Mouse (Mus musculus) T-helper 1 cell (primary cell): ENCODE measurements at regions not wholly inside any gene's neighbourhood (a gene's known extent, or its start where the extent isn't known, plus 50 kb on each side); places are given as distances from the start of the nearest gene placed in this dataset.

Source experiments
- in situ Hi-C: fragments of 300-600 bp; cut with MboI, MseI; formaldehyde crosslinking; loops from one replicate; pipeline ENCODE4 v1.15.1; 2025; ENCODE audit warnings: high pct_unique_total_duplicates

DNA sequence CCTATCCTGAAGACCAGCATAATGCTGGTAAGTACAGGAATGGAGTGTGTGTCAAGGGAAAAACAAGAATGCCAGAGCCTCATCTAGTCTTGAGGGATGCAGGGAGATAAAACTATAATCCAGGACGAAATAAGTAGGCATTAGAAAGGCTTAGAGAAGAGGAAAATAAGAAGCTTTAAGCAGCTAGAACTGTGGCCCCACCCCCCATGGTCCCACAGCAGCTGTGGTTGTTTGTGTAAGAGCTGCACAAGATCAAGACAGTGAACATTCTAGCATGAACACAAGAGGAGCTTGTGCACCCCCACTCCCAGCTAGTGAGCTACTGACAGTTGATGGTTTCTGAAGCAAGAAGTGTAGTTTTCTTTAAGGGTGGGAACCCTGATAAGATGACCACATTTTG, 315.9 kb downstream of the Tmem135 start:
- in situ Hi-C loops, result loop anchor here (5.0 kb wide), 1 partner anchor 759 kb away; no protein-coding TSS in a partner anchor

DNA sequence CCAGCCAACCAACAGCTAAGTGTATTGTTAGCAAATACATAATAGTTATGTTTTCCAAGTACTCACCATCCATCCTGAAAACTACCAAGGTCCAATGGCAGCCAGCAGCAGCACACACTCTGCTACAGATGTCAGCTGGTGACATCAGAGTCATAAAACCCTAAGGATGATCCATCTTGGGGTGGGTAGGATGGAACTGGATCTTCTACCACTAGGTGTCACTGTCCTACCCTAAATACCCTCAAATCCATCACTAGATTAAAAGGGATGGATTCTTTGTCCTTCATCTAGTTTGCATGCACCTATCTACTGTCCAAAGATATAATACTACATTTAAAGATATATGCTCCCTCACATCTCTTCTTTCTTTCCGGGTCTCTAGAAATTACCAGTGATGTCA, 317.7 kb downstream of the Tmem135 start:
- in situ Hi-C loops, result loop anchor here (5.0 kb wide), 1 partner anchor 761 kb away; no protein-coding TSS in a partner anchor

DNA sequence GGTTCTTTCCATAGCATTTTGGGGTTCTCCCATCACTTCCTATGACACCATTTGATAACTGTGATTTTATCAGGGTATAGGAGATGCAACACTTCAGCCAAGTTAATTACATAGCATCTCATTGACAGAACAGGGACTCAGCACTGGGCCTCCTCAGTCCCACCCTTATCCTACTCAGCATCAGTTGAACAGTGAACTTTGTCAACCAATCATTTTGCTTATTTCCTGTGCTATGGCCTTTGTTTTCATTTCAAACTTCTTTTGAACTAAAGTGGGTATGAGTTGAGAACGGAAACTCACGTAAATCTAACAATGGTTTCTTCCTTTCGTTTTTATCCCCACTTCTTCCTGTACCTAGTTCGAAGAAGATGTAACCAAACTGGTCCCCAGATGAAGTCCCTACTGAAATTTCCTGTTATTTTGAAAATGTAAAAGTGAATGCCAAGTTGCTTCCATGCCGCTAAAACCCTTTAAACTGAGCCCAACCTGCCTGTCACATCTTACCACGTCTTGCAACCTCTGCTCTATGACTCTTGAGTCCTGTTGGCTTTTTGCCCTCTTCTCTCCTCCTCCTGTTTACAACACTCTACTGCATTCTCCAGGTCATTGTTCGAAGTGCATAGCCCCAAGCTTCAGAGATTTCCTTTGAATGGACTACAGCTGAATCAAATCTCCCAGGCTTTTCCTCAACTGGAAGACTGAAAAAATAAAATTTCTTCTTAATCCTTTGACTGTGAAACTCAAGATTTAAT, 329.9 kb downstream of the Tmem135 start:
- in situ Hi-C loops, result no loop called here

DNA sequence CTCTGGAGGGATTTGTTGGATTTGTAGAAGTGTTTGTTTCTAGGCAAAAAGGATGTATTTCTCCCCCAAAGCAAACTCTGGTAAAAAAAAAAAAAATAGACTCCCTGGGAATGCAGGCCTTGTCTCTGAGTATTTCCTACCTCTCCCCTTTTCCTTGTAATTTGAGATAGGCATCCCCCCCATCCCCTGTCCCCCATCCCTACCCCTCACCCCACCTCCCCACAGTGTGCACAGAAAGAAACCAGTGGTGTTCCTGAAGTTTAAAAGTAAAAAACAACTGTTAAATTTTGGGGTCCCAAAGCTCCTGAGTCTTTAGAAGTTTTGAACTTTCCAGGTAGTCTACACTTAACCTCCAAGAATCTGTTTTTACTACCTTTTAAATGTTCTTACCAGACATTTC, 334.0 kb downstream of the Tmem135 start:
- in situ Hi-C loops, result no loop called here

GRCm38 (mm10) chr7:89064462-89064861, 339.6 kb downstream of the Tmem135 start:
- in situ Hi-C loops, result no loop called here

DNA sequence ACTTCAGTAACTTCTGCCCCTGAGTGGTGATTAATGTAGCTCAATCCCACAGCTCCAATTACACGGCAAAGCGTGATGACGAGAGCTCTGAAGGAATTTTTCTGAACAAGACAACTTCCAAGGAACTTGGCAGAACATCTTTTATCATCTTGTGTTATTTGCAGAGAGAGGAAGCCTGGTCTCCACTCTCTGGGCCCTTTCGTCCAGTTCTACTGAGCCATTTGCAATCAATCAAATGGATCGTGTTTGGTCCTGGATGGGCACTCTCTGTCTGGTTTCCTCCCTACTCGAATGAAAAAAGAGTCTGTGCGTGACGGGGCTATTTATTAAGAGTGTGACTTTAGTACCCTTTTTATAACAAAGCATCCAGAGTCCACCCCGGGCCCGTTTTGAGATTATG, 340.4 kb downstream of the Tmem135 start:
- in situ Hi-C loops, result no loop called here

GRCm38 (mm10) chr7:89054494-89054893, 349.5 kb downstream of the Tmem135 start:
- in situ Hi-C loops, result no loop called here

DNA sequence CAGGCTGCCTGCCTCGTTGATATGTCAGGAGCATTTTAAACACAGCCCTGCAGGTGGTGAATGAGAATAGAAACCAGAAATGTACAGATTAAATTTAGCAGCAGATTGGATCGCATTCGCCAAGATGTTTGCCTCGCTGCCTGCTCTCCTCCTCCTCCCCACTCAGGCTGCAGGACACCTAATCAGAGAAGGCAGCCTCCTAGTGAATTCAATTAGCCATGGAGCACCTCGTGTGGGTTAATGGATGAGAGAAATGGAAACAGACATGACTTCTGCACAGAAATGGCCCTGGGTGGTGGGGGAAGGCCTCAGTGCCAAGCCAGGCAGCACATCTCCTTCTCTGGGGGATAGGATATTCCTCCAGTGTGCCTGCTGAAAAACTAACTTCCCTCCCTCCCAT, 352.8 kb downstream of the Tmem135 start:
- in situ Hi-C loops, result no loop called here

DNA sequence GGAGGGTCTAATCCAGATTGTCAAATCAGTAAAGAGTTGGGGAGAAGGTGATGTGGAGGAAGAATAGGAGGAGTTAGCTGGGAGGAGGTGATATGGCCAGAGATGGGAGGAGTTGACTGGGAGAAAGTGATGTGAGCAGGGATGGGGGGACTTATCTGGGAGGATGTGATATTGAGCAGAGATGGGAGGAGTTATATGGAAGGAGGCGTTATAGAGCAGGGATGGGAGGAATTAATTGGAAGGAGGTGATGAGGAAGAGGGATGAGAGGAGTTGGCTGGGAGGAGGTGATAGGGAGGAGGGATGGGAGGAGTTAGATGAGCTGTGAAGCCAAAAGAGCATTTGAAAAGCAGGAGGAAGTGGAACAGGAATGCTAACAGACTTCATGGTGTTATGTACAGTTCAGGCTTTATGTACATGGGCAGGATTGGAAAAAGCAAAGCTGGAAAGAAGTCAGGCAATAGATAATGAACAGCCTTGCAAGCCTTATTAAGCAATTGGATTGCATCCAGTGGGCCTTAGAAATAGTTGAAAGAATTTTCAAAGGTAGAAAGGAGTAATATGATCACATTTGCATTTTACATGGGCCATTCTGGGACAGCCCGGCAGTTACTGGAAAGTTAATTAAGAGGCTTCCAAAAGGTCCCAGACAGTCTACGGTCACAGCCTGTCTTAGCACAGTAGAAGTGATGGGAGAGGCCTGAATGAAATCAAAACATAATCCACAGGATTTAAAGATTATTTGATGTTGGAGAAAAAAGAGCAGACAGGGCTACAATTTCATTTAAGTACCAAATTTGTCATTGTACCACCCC, 357.4 kb downstream of the Tmem135 start:
- in situ Hi-C loops, result no loop called here

DNA sequence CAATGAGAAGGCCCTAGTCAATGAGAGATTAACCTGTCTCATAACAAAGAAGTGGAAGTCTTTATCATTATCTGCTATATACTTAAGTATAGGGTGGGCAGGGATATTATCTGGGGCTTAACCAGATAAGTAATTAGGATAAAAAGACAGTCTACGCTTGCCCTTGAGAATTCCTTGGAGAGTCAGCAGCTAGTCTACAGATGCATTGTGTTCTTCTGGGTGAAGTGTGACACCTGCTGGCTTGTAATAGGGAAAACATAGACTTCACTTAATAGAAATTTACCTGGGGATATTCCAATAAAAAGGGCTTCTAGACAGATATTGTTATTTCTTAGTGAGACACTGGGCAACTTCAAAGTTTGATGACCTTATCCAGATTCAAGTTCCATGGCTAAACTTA, 361.0 kb downstream of the Tmem135 start:
- in situ Hi-C loops, result no loop called here

DNA sequence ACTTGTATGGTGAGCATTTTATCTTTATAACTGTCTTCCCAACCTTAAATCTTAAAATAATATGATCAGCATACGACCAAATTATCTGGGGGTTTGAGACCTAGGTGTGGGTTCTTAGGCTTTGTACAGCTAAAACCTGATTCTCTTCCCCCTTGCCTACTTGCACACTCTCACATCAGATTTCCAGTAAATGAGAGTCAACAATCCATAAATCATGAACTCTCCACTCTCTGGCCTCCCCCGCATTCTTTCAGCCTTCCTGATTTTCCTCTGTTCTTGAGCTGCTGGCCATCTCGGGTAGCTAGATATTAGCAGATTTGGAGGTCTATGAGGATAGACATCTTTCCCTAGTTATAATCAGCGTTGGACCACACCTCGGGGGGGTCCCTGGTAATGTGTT, 362.7 kb downstream of the Tmem135 start:
- in situ Hi-C loops, result no loop called here

GRCm38 (mm10) chr7:89040139-89040538, 363.9 kb downstream of the Tmem135 start:
- in situ Hi-C loops, result no loop called here

- in situ Hi-C loops, result no loop called here
These were observed 368.7 kb downstream of the Tmem135 start for GRCm38 (mm10) chr7:89035138-89035996.

DNA sequence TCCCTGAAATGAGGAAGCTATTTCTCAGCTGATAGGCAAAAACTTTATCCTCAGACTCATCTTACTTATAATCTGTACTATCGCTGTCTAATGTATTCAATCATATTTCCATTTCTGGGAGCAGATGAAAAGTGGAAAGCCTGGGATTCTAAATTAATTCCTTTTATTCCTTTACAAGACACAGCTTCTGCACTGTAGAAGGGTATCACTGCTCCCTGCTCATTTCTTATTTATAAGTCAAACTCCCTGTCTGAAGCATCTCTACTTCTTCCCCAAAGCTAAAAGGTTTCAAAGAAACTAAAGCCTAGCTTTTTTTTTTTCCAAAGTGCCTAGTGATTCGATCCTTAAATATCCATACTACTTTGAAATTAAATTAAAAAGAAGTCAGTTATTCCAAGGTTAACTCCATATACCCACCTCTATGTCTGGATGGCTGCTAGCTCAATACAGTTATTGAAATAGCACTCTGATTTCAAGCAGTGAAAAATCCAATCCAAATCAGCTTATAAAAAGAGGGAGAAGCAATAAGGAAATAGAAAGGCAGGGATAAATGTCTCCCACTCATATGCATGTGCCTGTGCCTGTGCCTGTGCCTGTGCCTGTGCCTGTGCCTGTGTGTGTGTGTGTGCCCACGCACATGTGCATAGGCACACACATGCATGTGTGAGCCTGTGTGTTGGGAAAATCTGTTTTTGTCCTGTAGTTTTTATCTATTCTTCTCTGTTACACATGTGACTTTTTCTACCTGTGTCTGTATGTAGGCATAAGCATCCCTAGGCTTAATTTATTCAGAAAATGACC, 380.6 kb downstream of the Tmem135 start:
- in situ Hi-C loops, result no loop called here

GRCm38 (mm10) chr7:88998815-88999392, 405.1 kb downstream of the Tmem135 start:
- in situ Hi-C loops, result no loop called here

GRCm38 (mm10) chr7:88997815-88998477, 406.1 kb downstream of the Tmem135 start:
- in situ Hi-C loops, result no loop called here

DNA sequence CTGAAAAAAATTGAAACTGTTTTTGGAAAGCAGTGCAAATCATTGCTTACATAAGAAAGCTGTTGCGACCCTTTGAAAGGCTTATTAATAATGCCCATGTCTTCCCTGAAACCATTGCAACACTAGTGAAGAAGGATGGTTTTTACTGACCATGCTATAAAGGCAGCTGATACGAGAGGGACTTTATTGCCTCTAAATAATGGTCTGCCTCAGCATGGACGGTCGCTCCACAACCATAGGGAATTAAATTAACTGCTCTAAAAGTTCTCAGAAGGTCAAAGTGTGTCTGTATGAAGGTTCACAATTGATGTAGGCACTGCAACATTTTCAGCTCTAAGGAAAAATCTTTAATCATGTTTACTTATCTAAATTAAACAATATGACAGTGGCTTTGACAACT, 429.6 kb downstream of the Tmem135 start:
- in situ Hi-C loops, result no loop called here

GRCm38 (mm10) chr7:88960841-88961240, 443.2 kb downstream of the Tmem135 start:
- in situ Hi-C loops, result no loop called here

- in situ Hi-C loops, result no loop called here
These were observed 443.8 kb downstream of the Tmem135 start for GRCm38 (mm10) chr7:88960190-88960589.
